Mouse (Mus musculus): ENCODE measurements around the gene Tmem267. TPM values are rescaled to one million over a fixed set of nuclear protein-coding genes. Genes with fewer than 3 reads are reported as not detected.
A peak's percentile ranks its signal among the peaks of the same experiment; 100 is the strongest.

The Tmem267 gene
- total RNA-seq, 2 experiments from 2014 or later = 22.5 to 24.2 TPM

DNA sequence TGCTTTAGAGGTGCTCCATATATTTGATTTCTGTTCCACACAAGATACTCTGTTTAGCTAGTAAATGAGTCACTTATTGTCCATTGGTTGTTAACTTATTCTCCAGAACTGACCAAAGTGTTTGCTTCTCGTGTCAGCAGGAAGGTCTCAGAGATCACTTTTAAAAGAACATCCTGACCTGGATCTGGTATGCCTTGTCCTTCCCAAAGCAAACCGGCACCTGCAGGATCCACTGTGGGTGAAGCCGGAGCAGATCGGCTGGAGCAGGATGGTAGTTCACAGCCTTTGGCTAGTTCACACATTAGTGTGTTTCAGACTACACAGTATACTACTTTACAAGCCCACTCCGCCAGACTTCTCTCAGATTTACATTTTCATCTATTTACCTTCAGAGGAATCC lies 150.6 kb downstream of the Tmem267 start:
- TF ChIP-seq CTCF (IDR thresholded peaks at IDR 0.05) = no peak
- intact Hi-C loops (cut with DNase I) = no loop called here
- no peak for DNase-seq (ENCODE audit: extremely low spot score in 1 of 2, low spot score in 2 of 2)

DNA sequence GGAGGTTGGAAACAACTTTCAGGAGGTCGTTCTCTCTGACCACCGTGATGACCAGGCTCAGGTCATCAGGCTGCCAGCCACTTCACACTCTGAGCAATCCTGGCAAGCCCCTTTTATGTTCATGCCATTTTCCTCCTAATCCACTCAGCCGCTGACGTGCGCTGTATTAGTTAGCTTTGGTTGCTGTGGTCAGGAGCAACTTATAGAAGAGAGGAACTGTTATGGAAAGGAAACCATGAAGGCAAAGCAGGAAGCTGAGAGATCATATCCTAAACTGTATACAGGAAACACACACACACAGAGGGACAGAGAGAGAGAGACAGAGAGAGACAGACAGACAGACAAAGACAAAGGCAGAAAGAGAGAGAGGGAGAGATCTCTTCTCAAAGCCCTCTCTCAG lies 151.5 kb downstream of the Tmem267 start:
- no peak overlapping the region for H3K27ac ChIP-seq
- DNase-seq (ENCODE audit: extremely low spot score in 1 of 2, low spot score in 2 of 2) = no peak
- intact Hi-C loops (cut with DNase I) = no loop called here
- no peak overlapping the region for H3K4me3 ChIP-seq
- TF ChIP-seq CTCF (IDR thresholded peaks at IDR 0.05) = no peak

More for the DNA sequence above, 150.6 kb downstream of the Tmem267 start:
- no peak overlapping the region for H3K27ac ChIP-seq
- H3K4me3 ChIP-seq = no peak overlapping the region

DNA sequence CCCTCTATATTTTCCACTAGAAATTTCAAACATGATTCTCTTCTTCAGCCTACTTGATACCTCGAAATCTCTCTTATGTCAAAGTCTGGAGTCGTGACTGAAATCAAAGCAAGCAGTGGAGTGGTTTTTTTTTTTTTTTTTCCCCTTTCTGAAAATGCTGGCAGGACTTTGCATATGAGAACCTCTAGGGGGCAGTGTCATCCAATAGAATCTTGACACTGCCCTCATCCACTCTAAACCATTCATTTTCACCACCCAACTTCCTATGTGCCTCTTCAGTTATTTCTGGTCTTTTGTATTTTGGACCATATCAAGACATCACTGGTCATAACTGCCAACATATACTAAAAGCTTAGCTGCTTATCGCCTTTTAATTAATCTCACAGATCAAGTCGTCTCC lies 152.7 kb downstream of the Tmem267 start:
- intact Hi-C loops (cut with DNase I) = loop anchor here (1.0 to 5.0 kb wide), 3 partner anchors 52 to 161 kb away; partner anchors contain the start of gene Hmgcs1
- TF ChIP-seq CTCF (IDR thresholded peaks at IDR 0.05) = peak; percentile 73
- DNase-seq (ENCODE audit: extremely low spot score in 1 of 2, low spot score in 2 of 2) = no peak
- H3K27ac ChIP-seq = no peak overlapping the region
- H3K4me3 ChIP-seq = no peak overlapping the region

DNA sequence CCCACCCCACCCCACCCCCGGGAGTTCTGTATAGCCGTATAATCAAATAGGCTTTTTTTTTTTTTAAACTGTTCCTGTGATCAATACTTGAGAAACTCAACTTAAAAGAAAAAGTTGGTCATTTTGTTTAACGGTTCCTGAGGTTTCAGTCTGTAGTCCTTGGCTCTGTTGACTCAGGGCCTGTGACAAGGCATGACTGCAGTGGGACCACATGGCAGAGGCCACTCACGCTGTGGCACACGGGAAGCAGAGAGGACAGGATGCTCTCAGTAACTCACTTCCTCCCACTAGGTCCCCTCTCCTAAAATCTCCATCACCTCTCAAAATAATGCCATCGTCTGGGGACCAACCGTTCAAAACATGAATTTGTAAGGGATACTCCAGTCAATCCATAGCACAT lies 153.3 kb downstream of the Tmem267 start:
- H3K4me3 ChIP-seq = no peak overlapping the region
- no peak for TF ChIP-seq CTCF (IDR thresholded peaks at IDR 0.05)
- H3K27ac ChIP-seq = no peak overlapping the region
- intact Hi-C loops (cut with DNase I) = loop anchor here (5.0 kb wide), 2 partner anchors 51 to 86 kb away; partner anchors contain the start of gene Hmgcs1
- DNase-seq (ENCODE audit: extremely low spot score in 1 of 2, low spot score in 2 of 2) = no peak

DNA sequence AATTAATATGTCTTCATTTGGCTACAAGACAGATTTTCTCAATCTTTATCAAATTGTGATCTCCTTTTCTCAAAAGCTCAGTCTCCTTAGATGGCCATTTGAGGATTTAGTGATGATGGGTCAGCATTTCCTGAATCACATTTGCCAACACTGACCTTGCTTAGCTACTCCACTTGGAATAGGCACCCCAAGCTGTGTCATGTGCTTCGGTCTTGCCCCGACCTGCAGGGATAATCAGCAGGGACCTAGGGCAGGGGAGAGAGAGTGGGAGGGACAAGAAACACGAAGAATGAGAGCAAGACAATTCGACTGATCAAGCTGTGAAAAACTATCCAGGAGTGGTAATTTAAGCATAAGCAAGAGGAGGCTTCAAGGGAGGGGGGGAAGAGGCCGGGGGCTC lies 156.9 kb downstream of the Tmem267 start:
- no peak for TF ChIP-seq CTCF (IDR thresholded peaks at IDR 0.05)
- intact Hi-C loops (cut with DNase I) = loop anchor here (5.0 kb wide), 3 partner anchors 48 to 98 kb away; partner anchors contain the start of gene Hmgcs1
- H3K4me3 ChIP-seq = no peak overlapping the region
- DNase-seq (ENCODE audit: extremely low spot score in 1 of 2, low spot score in 2 of 2) = no peak
- H3K27ac ChIP-seq = no peak overlapping the region

DNA sequence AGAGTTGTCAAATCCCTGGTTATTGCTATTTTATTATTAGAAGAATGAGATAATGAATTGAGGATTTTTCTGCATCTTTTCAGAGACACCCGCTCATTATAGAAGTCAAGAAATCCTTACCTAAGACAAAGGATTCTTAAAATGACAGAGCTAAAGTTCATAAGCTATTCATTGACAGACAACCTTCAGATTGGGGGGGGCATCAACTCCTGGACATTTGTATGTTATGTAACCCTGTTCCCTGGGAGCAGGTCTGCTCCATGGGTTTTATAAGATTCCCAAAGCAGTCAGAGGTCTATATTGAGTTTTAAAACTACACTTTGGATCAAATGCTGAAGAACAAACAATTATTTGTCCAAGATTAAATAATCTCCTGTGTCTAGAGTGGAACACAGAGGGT lies 158.7 kb downstream of the Tmem267 start:
- intact Hi-C loops (cut with DNase I) = loop anchor here (5.0 kb wide), 1 partner anchor 96 kb away; no protein-coding TSS in a partner anchor
- no peak overlapping the region for H3K4me3 ChIP-seq
- no peak overlapping the region for H3K27ac ChIP-seq
- no peak for TF ChIP-seq CTCF (IDR thresholded peaks at IDR 0.05)
- no peak for DNase-seq (ENCODE audit: extremely low spot score in 1 of 2, low spot score in 2 of 2)

DNA sequence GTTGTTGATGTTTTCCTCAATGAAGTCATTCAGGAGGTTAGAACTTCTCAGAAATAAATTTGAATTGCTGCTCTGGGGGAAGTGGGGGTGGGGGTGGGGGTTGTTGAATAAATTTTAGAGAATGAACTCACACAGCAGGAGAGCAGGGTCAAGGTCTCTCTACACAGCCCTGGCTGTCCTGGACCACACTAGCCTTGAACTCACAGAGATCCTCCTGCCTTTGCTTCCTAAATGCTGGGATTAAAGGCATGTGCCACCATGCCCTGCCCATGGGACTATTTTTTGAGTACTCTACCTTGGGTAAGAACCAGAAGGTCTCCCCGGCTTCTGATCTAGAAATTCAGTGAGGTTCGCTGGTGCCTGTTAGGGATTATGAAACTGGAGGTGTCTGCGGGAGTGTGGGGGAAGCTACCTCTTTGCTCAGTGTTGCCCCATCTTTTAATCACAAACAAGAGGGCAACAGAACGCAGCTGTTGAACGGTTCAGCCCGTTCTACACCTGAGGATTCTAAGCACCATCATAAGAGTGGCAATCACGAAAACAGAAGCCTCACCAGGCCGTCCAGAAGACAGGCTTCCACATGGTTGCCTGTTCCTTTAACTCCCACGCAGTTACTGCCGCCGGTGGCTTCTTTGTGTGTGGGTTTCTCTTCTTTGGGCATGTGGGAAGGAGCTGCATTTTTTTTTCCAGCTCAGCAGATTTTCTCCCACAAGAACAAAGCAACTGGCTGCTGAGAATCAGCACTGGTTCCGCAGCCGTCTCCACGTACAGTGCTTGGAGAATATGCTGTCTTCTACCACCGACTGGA lies 161.3 kb downstream of the Tmem267 start:
- H3K4me3 ChIP-seq = peak overlapping the region; percentile 11; the same call in 1 of the 2 replicates
- no peak for TF ChIP-seq CTCF (IDR thresholded peaks at IDR 0.05)
- peak overlapping the region; percentile 75 for H3K27ac ChIP-seq
- peak; percentile 32 to 50 for DNase-seq (ENCODE audit: extremely low spot score in 1 of 2, low spot score in 2 of 2)
- intact Hi-C loops (cut with DNase I) = loop anchor here (5.0 kb wide), 1 partner anchor 93 kb away; no protein-coding TSS in a partner anchor

DNA sequence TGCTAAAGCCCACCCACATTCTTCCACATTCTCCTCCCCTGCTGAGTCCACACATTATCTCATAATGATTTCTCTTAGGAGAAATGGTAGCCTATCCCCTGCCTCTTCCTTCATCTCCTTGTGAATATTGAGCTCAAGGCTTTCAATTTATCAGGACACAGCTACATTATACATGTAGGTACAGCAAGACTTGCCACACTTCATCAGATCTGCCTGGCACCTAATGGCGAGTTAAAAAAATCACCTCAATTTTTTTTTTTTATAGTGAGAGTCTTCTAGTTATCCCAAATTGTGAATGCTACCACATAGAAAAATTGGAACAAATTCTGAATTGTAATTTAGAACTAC lies 161.8 kb downstream of the Tmem267 start:
- intact Hi-C loops (cut with DNase I) = loop anchor here (5.0 kb wide), 1 partner anchor 93 kb away; no protein-coding TSS in a partner anchor
- no peak for DNase-seq (ENCODE audit: extremely low spot score in 1 of 2, low spot score in 2 of 2)
- H3K4me3 ChIP-seq = peak overlapping the region; percentile 11; the same call in 1 of the 2 replicates
- H3K27ac ChIP-seq = peak overlapping the region; percentile 75
- no peak for TF ChIP-seq CTCF (IDR thresholded peaks at IDR 0.05)

DNA sequence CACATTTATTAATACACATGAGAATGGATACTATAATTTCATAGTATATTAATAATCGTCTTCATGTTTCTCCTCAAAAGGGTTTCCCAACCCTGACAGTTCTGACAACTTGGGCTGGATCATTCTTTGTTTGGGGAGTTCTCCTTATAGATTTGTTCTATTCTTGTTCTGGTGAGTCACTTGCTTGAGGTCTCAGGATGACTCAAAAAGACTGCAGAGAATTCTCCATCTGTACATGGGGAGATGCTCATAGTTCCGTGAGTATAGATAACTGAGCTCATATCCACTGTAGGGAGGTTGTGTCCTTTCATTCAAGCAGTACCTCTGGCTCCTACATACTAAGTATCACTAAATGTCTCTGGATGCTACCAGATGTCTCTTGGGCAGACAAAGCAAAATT lies 166.9 kb downstream of the Tmem267 start:
- Histone ChIP-seq H3K27ac (no peak overlapping the region; the same call in 1 of the 2 replicates), H3K4me3 (no peak overlapping the region)
- no peak for TF ChIP-seq CTCF (IDR thresholded peaks at IDR 0.05)
- intact Hi-C loops (cut with DNase I) = no loop called here
- no peak for DNase-seq (ENCODE audit: extremely low spot score in 1 of 2, low spot score in 2 of 2)

DNA sequence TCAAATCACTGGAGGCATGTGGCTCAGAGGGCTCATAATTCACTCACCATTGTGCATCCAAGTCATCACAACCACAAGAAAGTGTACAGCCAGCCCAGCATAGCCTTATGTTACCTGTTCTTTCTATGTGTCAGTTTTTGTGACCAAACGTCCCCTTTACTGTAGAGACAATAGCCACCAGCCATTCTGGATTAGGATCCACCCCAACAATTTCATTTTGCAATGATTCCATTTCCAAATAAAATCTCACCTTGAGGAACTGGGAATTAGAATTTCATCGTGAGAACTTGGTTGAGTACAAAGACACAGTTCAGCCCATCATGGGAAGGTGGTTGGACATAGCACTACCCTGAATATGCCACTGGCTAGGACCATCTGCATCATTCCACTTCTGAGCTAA lies 168.4 kb downstream of the Tmem267 start:
- no peak for DNase-seq (ENCODE audit: extremely low spot score in 1 of 2, low spot score in 2 of 2)
- TF ChIP-seq CTCF (IDR thresholded peaks at IDR 0.05) = no peak
- Histone ChIP-seq H3K4me3 (no peak overlapping the region), H3K27ac (no peak overlapping the region)
- intact Hi-C loops (cut with DNase I) = no loop called here

DNA sequence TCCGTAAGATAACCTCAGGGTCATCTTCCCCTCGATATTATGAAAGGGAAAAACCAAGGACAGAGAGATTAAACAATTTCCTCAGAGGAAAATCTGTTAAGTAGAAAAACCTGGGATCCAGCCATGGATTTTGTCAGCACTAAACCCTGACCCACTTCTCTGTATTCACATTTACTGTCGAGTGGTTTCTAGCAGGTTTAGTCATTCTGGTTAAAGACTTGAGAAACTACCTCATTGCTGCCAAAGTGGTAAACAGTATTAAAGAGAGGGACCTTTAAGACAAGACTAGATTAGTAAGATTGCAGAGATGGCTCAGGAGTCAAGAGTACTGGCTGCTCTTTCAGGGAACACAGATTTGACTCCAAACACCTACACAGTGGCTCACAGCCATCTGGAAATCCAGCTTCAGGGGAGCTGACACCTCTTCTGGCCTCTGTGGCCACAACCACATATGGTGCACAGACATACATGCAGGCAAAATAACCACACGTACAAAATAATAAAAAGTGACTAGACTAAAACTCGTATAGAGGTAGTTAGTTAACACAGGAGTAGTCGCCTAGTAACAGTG lies 169.1 kb downstream of the Tmem267 start:
- no peak for DNase-seq (ENCODE audit: extremely low spot score in 1 of 2, low spot score in 2 of 2)
- intact Hi-C loops (cut with DNase I) = no loop called here
- H3K4me3 ChIP-seq = no peak overlapping the region
- no peak overlapping the region for H3K27ac ChIP-seq
- no peak for TF ChIP-seq CTCF (IDR thresholded peaks at IDR 0.05)

Other genes starting within 250 kb of the Tmem267 start
- gene Paip1, start 59.4 kb upstream of the Tmem267 start, total RNA-seq (2021) = 100 to 1,000 TPM in 1 of 2 experiments, 10 to 100 TPM in 1; 96.8 to 113 TPM
- 10 to 100 TPM; 23.5 to 24.2 TPM for gene 4833420G17Rik, start 25.3 kb upstream of the Tmem267 start, total RNA-seq (2021)
- gene 3110070M22Rik, start 344 bp downstream of the Tmem267 start, total RNA-seq (2021) = 1 to 10 TPM; 2.3 to 2.5 TPM
- 1 to 10 TPM in 1 of 2 experiments, under 1 TPM in 1; 0.84 to 1.1 TPM for gene Ccl28, start 135.8 kb downstream of the Tmem267 start, total RNA-seq (2021)
- gene Hmgcs1, start 202.3 kb downstream of the Tmem267 start, total RNA-seq (2021) = 100 to 1,000 TPM; 234 to 239 TPM